Mouse (Mus musculus) lung, postnatal 0 days (tissue): ENCODE measurements at regions not wholly inside any gene's neighbourhood (a gene's known extent, or its start where the extent isn't known, plus 50 kb on each side); places are given as distances from the start of the nearest gene placed in this dataset.

Experiments
- ATAC-seq: fragments of 200-750 bp; cut with Nextera tagmentation; 2 replicates; pipeline ENCODE4 v1.8.0; 2017; ENCODE audit warnings: moderate library complexity
- DNase-seq: peaks from one replicate; pipeline ENCODE4 v3.0.0-alpha.2; 2016; ENCODE audit warnings: low spot score
- H3K27ac ChIP-seq: fragments of 300-500 bp; sonication (generic); 2 replicates; pipeline ENCODE4 v1.5.1; 2014; ENCODE audit warnings: antibody characterized with exemption, mild to moderate bottlenecking, low read length, mixed read lengths
- H3K27me3 ChIP-seq: fragments of 300-500 bp; sonication (generic); replicated peaks from 2 replicates; pipeline ENCODE4 v1.6.1; 2014; ENCODE audit warnings: low read length, mixed read lengths; ENCODE audit not compliant: insufficient read depth
- H3K36me3 ChIP-seq: fragments of 300-500 bp; sonication (generic); 2 replicates; pipeline ENCODE4 v1.6.1; 2014; ENCODE audit warnings: low read length, mixed read lengths; ENCODE audit not compliant: insufficient read depth
- H3K4me1 ChIP-seq: fragments of 300-500 bp; sonication (generic); 2 replicates; pipeline ENCODE4 v1.6.1; 2014; ENCODE audit warnings: antibody characterized with exemption, low read depth, low read length, mixed read lengths; ENCODE audit not compliant: insufficient read depth
- H3K4me2 ChIP-seq: fragments of 300-500 bp; sonication (generic); replicated peaks from 2 replicates; pipeline ENCODE4 v1.6.1; 2014; ENCODE audit warnings: low read depth, mild to moderate bottlenecking, low read length, moderate library complexity, mixed read lengths
- H3K4me3 ChIP-seq: fragments of 300-500 bp; sonication (generic); 2 replicates; pipeline ENCODE4 v1.5.1; 2014; ENCODE audit warnings: low read depth, low read length
- H3K9ac ChIP-seq: fragments of 300-500 bp; sonication (generic); replicated peaks from 2 replicates; pipeline ENCODE4 v1.6.1; 2014; ENCODE audit warnings: low read depth, mild to moderate bottlenecking
- H3K9me3 ChIP-seq: fragments of 300-500 bp; sonication (generic); 2 replicates; pipeline ENCODE4 v1.6.1; 2016; ENCODE audit warnings: low read length, mixed read lengths
- CTCF ChIP-seq: IDR thresholded peaks from 2 replicates; pipeline ENCODE4 v1.5.1; 2016; ENCODE audit warnings: antibody characterized with exemption, mild to moderate bottlenecking
- EP300 ChIP-seq: IDR thresholded peaks from 2 replicates; pipeline ENCODE4 v1.6.1; 2016; ENCODE audit warnings: antibody characterized with exemption, mild to moderate bottlenecking, control low read depth
- WGBS: fragments of 180-500 bp; shearing (Covaris S2); extraction: QIAGEN DNeasy Blood & Tissue Kit; methylation state at CpG from one replicate; pipeline ENCODE4 v1.1.7; 2014; 5-methylcytosine and 5-hydroxymethylcytosine counted together

DNA sequence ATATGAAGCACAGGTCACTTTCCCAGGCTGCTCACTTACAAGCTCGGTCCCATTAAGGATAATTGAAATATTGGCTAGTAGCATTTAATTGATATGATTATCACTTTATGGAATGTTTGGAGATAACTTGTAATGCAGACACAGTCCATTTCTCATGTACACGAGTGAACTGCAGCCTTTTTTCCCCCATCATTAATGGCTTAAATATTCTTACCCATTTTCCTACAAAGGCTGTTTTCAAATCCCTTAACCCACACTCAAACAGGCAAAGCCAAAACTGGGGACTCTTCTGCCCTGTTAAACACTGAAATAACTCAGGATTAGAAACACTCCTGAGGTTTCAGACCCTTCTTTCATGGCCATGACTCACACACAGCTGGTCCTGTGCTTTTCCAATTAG, 649.2 kb upstream of the Tenm3 start:
- Histone ChIP-seq H3K4me3 (no peak overlapping the region), H3K9ac (no peak overlapping the region), H3K9me3 (no peaks in the 10 kb centered on the region), H3K27ac (no peak overlapping the region), H3K36me3 (no peaks in the 10 kb centered on the region), H3K4me1 (no peaks in the 10 kb centered on the region), H3K27me3 (no peaks in the 10 kb centered on the region), H3K4me2 (no peak overlapping the region)
- ATAC-seq (no peak), DNase-seq (no peak)
- TF ChIP-seq EP300, result no peak
- TF ChIP-seq CTCF, result no peak
- 51% methylated on average over 2 of the region's 2 CpGs for WGBS

DNA sequence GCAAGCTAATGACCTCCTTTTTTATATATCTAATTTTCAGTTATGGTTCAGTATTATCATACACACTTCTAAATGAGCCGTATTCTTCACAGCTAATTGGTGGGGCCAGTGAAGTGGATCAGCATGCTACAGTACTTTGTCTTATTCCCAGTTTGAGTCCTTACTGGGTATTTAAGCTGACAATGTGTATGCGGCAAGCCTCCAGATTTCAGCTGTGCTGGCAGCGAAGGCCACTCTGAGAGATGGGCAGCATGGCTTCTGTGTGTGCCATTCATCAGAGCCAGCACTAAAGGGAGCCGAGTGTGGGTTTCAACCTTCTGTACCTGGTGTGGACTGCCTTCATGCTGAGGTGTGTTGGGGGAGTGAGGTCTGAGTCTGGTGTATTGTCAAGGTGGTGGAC, 641.5 kb upstream of the Tenm3 start:
- Histone ChIP-seq H3K9me3 (no peaks in the 10 kb centered on the region), H3K4me1 (no peaks in the 10 kb centered on the region), H3K9ac (no peak overlapping the region), H3K4me2 (no peak overlapping the region), H3K4me3 (no peak overlapping the region), H3K27me3 (no peaks in the 10 kb centered on the region), H3K36me3 (no peaks in the 10 kb centered on the region), H3K27ac (no peak overlapping the region)
- TF ChIP-seq EP300 (no peak), CTCF (no peak)
- DNase-seq (no peak), ATAC-seq (no peak)
- 83% methylated on average over 4 of the region's 4 CpGs for WGBS

DNA sequence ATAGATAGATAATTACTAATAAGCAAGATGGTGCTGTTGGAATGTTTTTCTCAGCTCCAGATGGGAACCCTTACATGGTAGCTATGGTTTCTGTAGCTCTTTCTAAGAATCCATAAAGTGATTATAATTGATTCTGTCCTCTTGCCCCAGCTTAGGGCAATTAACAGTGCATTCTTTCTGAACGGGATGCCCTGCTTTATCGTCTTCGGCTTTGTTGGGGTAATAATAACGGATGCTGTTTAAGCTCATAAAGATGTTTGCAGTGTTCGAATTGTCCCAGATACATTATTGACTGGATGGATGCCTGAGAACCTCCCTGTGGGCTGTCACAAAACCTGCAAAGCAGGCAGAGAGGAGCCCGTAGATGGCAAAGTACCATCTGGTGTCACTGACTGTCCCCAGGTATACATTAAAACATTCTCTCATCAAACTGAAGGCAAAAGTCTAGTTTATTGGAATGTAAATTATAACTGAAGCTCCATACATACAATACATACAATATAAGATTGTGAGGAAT, 637.8 kb upstream of the Tenm3 start:
- 87% methylated on average over 6 of the region's 6 CpGs for WGBS
- H3K36me3 ChIP-seq, result no peaks in the 10 kb centered on the region
- H3K4me2 ChIP-seq, result no peak overlapping the region
- DNase-seq (no peak), ATAC-seq (no peak)
- TF ChIP-seq CTCF (no peak), EP300 (no peak)
- no peak overlapping the region for H3K27ac ChIP-seq
- no peak overlapping the region for H3K4me3 ChIP-seq
- no peaks in the 10 kb centered on the region for H3K27me3 ChIP-seq
- H3K9ac ChIP-seq, result no peak overlapping the region
- H3K9me3 ChIP-seq, result no peaks in the 10 kb centered on the region
- no peaks in the 10 kb centered on the region for H3K4me1 ChIP-seq

DNA sequence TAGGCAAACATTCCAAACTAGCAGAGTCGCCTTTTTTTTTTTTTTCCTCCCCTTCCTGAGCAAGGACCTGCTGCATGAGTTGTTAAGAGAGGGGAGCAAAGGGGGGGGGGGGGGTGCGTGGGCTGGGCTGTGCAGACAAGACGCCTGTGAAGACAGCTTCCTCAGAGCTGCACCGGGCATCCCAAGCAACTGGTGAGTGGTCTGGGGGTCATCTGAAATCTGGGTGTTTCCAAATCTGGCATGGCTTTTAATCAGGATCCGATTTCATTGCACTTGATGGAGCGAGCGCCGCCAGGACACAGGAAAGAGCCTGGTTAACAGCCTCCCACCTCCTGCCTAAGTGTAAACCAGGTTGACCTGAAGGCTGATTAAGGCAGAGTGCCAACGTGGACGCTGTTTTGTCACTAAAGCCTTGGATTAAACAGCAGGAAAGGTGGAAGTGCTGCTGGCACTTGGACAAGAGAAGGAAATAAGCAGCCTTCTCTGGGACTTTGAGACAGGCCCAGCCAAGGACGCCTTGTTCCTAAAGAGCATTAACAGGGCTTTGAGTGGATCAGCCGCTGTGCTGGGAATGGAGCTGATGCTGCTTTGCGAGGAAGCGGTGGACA, 622.3 kb upstream of the Tenm3 start:
- WGBS, result 20% methylated on average over 13 of the region's 14 CpGs
- no peak; the same call in 1 of the 2 replicates for ATAC-seq
- DNase-seq, result peak; percentile 7

DNA sequence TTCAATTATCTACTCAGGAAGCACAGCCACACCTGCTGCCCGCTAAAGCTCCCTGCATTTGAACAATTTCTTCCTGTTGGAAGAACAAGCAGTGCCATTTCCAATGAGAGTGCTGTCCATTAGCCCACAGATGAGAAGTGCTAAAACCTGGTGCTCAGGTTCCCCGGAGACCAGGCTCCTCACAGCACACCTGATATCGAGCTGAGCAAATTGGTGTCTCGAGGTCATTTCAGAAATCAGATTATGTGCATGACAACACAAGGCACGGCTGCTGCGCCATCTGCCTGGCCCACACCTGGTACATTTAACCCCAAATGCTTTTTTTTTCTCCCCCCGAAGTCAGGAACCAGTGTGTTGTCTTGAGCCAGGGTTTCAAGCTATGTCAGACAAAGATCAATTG, 621.3 kb upstream of the Tenm3 start:
- no peak for TF ChIP-seq CTCF
- TF ChIP-seq EP300, result no peak
- Histone ChIP-seq H3K4me3 (no peak overlapping the region), H3K4me2 (no peak overlapping the region), H3K27me3 (no peaks in the 10 kb centered on the region), H3K36me3 (no peaks in the 10 kb centered on the region), H3K9me3 (no peaks in the 10 kb centered on the region), H3K9ac (no peak overlapping the region), H3K4me1 (no peaks in the 10 kb centered on the region), H3K27ac (no peak overlapping the region)
- no peak for ATAC-seq
- no peak for DNase-seq
- WGBS, result 56% methylated on average over 7 of the region's 7 CpGs

More for the DNA sequence above, 622.3 kb upstream of the Tenm3 start:
- no peak overlapping the region for H3K9ac ChIP-seq
- no peak overlapping the region for H3K27ac ChIP-seq
- TF ChIP-seq EP300 (no peak), CTCF (no peak)
- H3K27me3 ChIP-seq, result no peaks in the 10 kb centered on the region
- H3K9me3 ChIP-seq, result no peaks in the 10 kb centered on the region
- no peaks in the 10 kb centered on the region for H3K36me3 ChIP-seq
- no peaks in the 10 kb centered on the region for H3K4me1 ChIP-seq
- H3K4me2 ChIP-seq, result peak overlapping the region; percentile 17; the same call in 1 of the 2 replicates
- H3K4me3 ChIP-seq, result no peak overlapping the region

DNA sequence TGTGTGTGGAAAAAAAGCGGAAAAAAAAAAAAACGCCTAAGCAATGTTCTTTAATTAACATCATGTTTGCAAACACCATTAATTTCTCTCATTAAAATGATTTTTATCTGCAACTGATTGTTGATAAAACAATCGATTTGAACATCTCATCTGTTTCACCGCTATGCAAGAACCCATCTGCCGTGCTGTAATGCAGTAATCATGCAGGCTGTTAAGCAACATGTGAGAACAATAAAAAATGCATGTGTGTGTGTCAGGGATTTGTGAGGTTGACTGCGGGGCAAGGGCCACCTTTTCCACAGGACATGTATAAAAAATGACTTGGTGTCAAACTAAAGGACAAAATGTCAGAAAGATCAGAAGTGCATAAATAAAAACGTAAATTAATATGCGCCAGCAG, 618.9 kb upstream of the Tenm3 start:
- no peaks in the 10 kb centered on the region for H3K4me1 ChIP-seq
- ATAC-seq (no peak), DNase-seq (no peak)
- no peak overlapping the region for H3K27ac ChIP-seq
- H3K27me3 ChIP-seq, result no peaks in the 10 kb centered on the region
- no peaks in the 10 kb centered on the region for H3K9me3 ChIP-seq
- H3K4me2 ChIP-seq, result no peak overlapping the region
- WGBS, result 69% methylated on average over 8 of the region's 8 CpGs
- TF ChIP-seq EP300, result no peak
- no peak for TF ChIP-seq CTCF
- no peak overlapping the region for H3K4me3 ChIP-seq
- no peaks in the 10 kb centered on the region for H3K36me3 ChIP-seq
- no peak overlapping the region for H3K9ac ChIP-seq
